Mouse (Mus musculus) E14TG2a.4 (cell line): Measurements from ENCODE around the gene Nubpl.

Source experiments
- H3K27me3 ChIP-seq: 2 replicates; pipeline ENCODE4 v1.6.1; 2014; ENCODE audit warnings: low read length, control low read depth; ENCODE audit not compliant: insufficient read depth
- H3K36me3 ChIP-seq: 2 replicates; pipeline ENCODE4 v1.6.1; 2014; ENCODE audit warnings: low read length, control low read depth; ENCODE audit not compliant: insufficient read depth
- H3K4me1 ChIP-seq: replicated peaks from 2 replicates; pipeline ENCODE4 v1.6.1; 2014; ENCODE audit warnings: low read depth, low read length, control low read depth
- H3K4me3 ChIP-seq: replicated peaks from 2 replicates; pipeline ENCODE4 v1.5.1; 2014; ENCODE audit warnings: mild to moderate bottlenecking, low read length
- H3K9me3 ChIP-seq: 2 replicates; pipeline ENCODE4 v1.6.1; 2014; ENCODE audit warnings: low read length, control low read depth
- CTCF ChIP-seq: conservative IDR thresholded peaks from 2 replicates; pipeline ENCODE4 v1.5.1; 2014; ENCODE audit warnings: low read length
- NANOG ChIP-seq: IDR thresholded peaks from 2 replicates; pipeline ENCODE4 v1.6.1; 2014; ENCODE audit warnings: borderline replicate concordance, low read length, mixed read lengths
- POU5F1 ChIP-seq: IDR thresholded peaks from 2 replicates; pipeline ENCODE4 v1.6.1; 2014; ENCODE audit warnings: low read length, borderline replicate concordance

Nubpl gene

DNA sequence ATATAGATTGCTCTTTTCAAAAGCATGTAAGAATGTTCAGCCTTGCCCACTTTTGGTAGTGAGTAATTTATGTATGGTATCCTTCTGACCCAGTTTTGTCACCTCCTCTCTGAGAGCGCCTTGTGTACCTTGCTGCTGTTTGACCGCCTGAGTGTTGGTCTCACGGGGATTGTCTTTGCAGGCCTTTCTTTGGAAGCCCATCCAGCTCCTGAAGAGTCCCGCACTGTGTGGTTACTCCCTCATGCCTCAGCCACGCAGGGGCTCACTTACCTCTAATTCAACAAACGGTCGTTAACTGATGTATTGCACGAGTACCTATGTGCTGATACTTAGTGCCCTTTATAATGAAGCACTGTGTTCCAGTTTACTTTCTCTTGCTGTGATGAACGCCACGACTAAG lies 192.1 kb downstream of the Nubpl start:
- no peak for TF ChIP-seq POU5F1
- TF ChIP-seq NANOG, result no peak
- no peak for TF ChIP-seq CTCF
- Histone ChIP-seq H3K4me1 (no peaks in the 10 kb centered on the region), H3K4me3 (no peak overlapping the region), H3K9me3 (no peaks in the 10 kb centered on the region), H3K27me3 (no peaks in the 10 kb centered on the region), H3K36me3 (no peaks in the 10 kb centered on the region)

DNA sequence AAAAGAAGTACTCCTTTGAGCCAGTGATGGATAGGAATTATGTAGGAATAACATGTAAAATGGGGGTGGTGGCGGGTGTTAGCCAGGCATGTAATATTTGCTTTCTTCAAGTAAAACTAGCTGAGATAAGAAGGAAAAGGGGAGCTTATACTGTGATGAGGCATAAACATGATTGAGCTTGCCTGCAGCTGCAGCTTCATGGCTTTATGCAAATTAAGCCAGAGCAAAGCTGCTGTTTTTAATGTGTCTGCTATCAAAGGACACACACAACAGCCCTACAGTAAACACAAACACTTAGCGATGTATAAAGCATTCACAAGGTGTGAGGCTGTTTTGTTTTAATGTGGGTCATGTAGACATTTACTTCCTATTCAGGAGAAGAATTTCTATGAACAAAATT lies 196.4 kb downstream of the Nubpl start:
- no peaks in the 10 kb centered on the region for H3K9me3 ChIP-seq
- H3K27me3 ChIP-seq, result no peaks in the 10 kb centered on the region
- TF ChIP-seq CTCF (no peak), POU5F1 (no peak), NANOG (no peak)
- no peaks in the 10 kb centered on the region for H3K36me3 ChIP-seq
- H3K4me1 ChIP-seq, result 0 out of 2 replicates have a peak, but pooled peaks cover 5% of the 10 kb centered on the region
- H3K4me3 ChIP-seq, result no peak overlapping the region

- H3K4me3 ChIP-seq, result no peak overlapping the region
- no peak for TF ChIP-seq CTCF
- no peak for TF ChIP-seq POU5F1
- no peak for TF ChIP-seq NANOG
- H3K27me3 ChIP-seq, result no peaks in the 10 kb centered on the region
- H3K36me3 ChIP-seq, result no peaks in the 10 kb centered on the region
- H3K4me1 ChIP-seq, result 0 out of 2 replicates have a peak, but pooled peaks cover 5% of the 10 kb centered on the region
- peaks cover 4% of the 10 kb centered on the region; the same call in 1 of the 2 replicates for H3K9me3 ChIP-seq
These were observed 200.5 kb downstream of the Nubpl start for GRCm38 (mm10) chr12:52297988-52298387.

DNA sequence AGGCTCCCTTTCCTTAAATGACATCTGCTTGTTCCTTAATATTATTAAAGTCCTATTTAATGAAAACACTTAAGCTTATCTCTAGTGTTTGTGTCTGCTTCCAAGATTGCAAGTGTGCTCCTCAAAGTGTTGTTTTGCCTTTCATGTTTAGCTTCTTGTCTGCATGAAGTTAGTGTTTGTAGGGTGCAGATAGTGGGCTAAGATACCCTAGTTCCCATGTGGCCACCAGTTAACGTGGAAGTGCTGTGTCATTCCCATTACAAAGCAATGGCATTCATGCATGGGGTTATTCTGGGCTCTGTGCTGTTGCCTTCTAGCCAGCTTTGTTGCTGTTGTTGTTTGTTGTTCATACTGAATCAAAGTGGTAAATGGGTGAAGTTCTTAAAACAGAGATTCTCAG lies 201.1 kb downstream of the Nubpl start:
- TF ChIP-seq CTCF (no peak), NANOG (no peak), POU5F1 (no peak)
- Histone ChIP-seq H3K36me3 (no peaks in the 10 kb centered on the region), H3K4me3 (no peak overlapping the region), H3K27me3 (no peaks in the 10 kb centered on the region), H3K9me3 (peaks cover 4% of the 10 kb centered on the region; the same call in 1 of the 2 replicates), H3K4me1 (0 out of 2 replicates have a peak, but pooled peaks cover 5% of the 10 kb centered on the region)

DNA sequence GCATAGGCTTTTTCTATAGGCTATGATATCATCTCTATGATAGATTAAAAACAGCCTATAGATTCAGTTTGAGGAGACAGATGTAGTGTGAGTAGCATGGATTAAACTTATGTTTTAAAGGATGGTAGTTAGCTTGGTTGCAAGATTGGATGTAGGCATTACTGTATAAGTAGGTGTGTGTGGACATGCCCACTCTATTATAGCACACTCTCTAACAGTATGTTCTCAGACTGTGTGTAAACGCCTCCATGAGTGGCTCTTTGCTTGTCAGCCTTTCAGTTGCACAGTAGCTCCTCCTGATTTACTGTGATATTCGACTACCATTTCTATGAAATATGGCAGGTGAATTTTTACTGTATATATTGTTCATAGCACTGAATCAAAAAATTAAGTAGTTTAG lies 205.4 kb downstream of the Nubpl start:
- peaks cover 4% of the 10 kb centered on the region; the same call in 1 of the 2 replicates for H3K9me3 ChIP-seq
- no peaks in the 10 kb centered on the region for H3K36me3 ChIP-seq
- TF ChIP-seq NANOG (no peak), CTCF (no peak), POU5F1 (no peak)
- H3K4me1 ChIP-seq, result 0 out of 2 replicates have a peak, but pooled peaks cover 5% of the 10 kb centered on the region
- no peak overlapping the region for H3K4me3 ChIP-seq
- no peaks in the 10 kb centered on the region for H3K27me3 ChIP-seq

GRCm38 (mm10) chr12:52306348-52306747 lies 208.8 kb downstream of the Nubpl start:
- TF ChIP-seq POU5F1 (no peak), CTCF (no peak), NANOG (no peak)
- no peaks in the 10 kb centered on the region for H3K9me3 ChIP-seq
- no peaks in the 10 kb centered on the region for H3K4me1 ChIP-seq
- no peak overlapping the region for H3K4me3 ChIP-seq
- H3K36me3 ChIP-seq, result no peaks in the 10 kb centered on the region
- no peaks in the 10 kb centered on the region for H3K27me3 ChIP-seq

DNA sequence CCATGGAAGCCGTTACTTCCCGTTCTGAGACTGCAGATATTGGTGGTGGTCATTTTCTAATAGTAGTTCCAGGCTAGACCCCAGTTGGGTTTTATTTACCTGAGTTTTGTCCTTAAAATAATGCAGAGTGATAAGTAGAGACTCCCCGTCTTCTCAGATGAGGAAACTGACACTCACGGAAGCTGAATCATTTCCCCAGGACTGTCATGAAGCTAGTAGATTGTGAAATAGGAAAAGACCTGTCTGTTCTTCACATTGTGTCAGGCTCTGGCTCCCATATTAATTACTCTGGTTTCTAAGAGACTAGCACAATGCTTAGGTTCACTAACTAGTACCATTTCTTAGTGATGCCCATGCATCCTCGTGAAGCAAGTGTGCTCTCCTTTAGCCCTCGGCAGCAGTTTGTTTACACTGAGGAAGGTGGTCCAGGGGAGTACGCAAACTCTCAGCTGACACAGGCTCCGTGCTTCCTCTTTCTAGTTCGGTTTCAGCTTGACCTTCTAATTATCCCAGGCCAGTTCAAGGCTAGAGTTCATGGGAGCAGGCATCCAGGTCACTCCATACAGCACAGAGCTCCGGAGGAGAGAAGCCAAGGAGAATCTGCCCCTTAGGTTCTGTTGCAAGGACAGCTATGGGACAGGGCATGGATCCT lies 209.9 kb downstream of the Nubpl start:
- Histone ChIP-seq H3K36me3 (no peaks in the 10 kb centered on the region), H3K4me3 (no peak overlapping the region), H3K4me1 (no peaks in the 10 kb centered on the region), H3K9me3 (peaks cover 1% of the 10 kb centered on the region), H3K27me3 (no peaks in the 10 kb centered on the region)
- TF ChIP-seq CTCF (no peak), NANOG (no peak), POU5F1 (no peak)

DNA sequence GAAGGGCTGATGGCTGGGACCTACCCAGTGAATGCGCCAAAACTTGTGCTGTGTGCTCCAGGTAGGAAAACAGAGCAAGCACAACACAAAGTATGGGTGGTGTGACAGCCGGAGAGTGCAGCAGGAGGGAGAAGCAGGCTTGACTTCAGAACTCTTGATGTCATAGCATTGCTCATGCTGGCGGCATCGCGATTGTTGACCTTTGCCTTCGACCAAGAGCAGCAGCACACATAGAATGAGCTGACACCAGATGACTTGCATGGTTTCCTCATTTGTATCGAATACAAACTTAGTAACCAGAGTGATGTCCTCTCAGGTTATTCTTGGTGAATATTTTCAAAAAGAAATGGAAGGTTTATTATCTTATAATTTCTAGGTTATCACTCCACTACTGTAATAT lies 211.1 kb downstream of the Nubpl start:
- peaks cover 11% of the 10 kb centered on the region for H3K9me3 ChIP-seq
- no peak overlapping the region for H3K4me3 ChIP-seq
- H3K27me3 ChIP-seq, result no peaks in the 10 kb centered on the region
- no peaks in the 10 kb centered on the region for H3K36me3 ChIP-seq
- TF ChIP-seq POU5F1 (no peak), CTCF (no peak), NANOG (no peak)
- H3K4me1 ChIP-seq, result no peaks in the 10 kb centered on the region

- no peak for TF ChIP-seq POU5F1
- TF ChIP-seq CTCF, result no peak
- TF ChIP-seq NANOG, result no peak
- no peaks in the 10 kb centered on the region for H3K27me3 ChIP-seq
- H3K4me3 ChIP-seq, result no peak overlapping the region
- H3K4me1 ChIP-seq, result no peaks in the 10 kb centered on the region
- peaks cover 11% of the 10 kb centered on the region for H3K9me3 ChIP-seq
- no peaks in the 10 kb centered on the region for H3K36me3 ChIP-seq
These were observed 217.3 kb downstream of the Nubpl start for GRCm38 (mm10) chr12:52314818-52315217.
